Mouse (Mus musculus) stomach, postnatal 0 days (tissue): ENCODE data around the gene Chst11.

ENCODE experiments used
- CTCF ChIP-seq: IDR thresholded peaks from 2 replicates; pipeline ENCODE4 v1.5.1; 2016; ENCODE audit warnings: antibody characterized with exemption, low read depth, mild to moderate bottlenecking, moderate library complexity
- EP300 ChIP-seq: optimal IDR thresholded peaks from 2 replicates; pipeline ENCODE3; 2016; ENCODE audit warnings: antibody characterized with exemption

DNA sequence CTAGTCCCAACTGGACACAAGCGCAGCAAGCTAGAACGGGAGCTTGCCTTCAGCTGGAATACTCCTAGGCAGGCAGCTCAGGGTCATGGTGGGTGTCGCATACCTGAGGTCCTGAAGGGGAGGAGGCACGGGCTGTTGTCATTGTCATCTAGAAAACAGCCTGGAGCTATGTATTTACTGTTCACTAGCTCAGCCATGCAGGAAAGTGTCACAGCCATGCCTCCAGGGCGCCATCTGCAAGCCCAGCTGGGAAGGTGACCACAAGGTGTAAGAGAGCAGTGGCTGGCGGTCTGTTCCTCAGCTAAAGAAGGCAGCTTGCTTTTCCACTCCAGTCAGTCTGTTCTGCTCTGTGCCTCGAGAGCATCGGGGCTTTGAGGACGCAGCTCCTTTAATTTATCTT, 141.1 kb downstream of the Chst11 start:
- TF ChIP-seq CTCF, result no peak
- no peak for TF ChIP-seq EP300
